Mouse (Mus musculus) urinary bladder, postnatal 4 days (tissue): ENCODE measurements around the gene Ank2.
A peak's percentile ranks its signal among the peaks of the same experiment; 100 is the strongest.

Experiments used
- DNase-seq, 2 experiments: peaks; one replicate each; pipeline ENCODE4 v3.0.0; 2021 to 2022; ENCODE audit warnings: low spot score in 2 of 2

The Ank2 gene

DNA sequence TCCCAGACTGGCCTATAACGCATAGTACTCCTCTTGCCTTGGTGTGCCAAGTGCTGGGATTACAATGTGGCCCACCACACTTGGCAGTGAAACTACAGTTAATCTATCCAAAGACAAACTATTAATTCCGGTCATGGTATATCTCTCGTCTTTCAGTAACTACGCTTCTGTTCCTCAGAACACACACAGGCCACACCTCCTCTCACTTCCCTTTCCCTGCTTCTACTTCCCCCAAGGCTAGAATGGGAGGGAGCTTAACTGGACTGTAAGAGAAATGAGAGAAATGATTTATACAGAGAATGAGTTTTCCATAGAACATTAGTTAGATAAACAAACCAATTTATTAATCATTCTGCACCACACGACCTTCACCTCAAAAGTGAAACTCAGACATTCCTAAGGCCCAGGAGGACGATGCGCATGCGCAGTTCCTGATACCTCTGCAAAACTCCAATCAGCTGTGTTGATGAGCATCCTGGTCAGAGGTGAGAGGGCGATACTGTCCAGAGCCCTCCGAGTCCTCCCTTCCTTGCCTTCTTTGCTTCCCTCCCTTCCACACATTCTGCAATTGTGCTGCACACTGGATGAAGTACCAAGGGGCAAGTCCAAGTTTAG is 206.2 kb downstream of the Ank2 start:
- no peak for DNase-seq

GRCm38 (mm10) chr3:127282277-127282676 is 216.9 kb downstream of the Ank2 start:
- DNase-seq, result no peak

GRCm38 (mm10) chr3:127281390-127281789 is 217.8 kb downstream of the Ank2 start:
- DNase-seq, result no peak

DNA sequence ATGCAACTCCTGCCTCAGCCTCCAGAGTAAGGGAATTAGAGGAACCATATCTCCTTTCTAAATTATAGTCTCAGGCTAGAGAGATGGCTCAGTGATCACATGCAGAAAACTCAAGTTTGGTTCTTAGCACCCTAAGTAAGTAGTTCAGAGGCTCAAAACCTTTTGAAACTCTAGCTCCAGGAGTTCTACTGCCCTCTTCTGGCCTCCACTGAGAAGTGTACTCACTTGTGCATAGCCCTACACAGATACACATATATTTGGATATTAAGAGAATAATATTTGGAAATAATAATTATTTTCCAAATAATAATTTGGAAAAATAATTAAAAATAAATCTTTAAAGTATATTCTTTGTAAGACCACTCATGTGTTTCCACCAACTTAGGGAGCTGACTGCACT is 218.8 kb downstream of the Ank2 start:
- no peak for DNase-seq

DNA sequence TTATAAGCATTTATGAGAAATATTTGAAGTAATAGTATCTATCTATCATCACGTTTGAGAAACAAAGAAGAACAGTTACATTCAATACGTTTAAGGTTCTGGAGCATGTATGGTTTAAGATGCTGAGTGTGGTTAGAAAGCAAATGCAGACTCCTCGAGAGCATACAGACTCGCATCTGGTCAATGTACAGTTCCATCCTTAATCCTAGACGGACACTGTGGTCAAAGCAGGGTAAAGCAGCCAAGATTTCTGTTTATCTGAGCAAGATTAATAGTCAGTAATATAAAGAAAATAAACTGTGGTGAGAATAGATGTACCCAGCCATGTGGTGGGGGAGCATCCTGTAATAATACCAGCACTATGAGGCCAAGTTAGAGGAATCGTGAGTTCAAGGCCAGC is 223.2 kb downstream of the Ank2 start:
- no peak for DNase-seq

DNA sequence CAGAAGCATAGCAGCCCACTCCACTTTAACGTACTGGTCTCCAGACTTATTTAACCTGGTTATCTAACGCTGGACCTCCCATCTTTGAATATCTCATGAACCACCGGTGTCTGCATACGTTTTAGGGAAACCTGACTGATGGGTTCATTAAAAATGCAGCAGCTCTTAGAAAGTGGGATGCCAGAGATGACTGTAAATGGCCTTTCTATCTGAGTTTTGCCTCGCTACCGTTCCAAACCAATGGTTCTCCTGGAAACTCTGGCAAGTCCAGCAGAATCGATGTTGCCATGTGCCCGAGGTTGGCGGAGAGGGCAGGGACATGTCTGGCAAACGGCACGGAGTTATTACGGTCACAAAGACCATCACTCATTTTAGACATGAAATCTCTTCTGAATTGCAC is 226.3 kb downstream of the Ank2 start:
- no peak for DNase-seq

DNA sequence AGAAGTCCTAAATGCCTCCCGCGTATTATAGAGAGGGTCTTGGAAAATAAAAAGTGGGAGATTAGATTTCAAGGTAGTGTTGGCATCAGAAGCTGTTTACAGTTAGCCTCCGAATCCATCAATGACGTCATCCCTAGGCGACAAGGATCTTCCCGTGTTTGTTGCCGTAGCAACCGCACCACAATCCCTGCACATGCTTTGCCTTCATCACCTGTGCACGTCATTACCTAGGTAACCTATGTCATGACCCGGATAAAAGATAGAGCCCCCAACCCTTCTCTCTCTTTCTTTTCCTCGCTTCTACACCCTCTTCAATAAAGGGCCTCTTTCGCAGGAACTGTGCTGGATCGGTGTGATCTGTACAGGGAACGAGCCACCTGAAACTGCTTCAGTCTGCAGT is 229.5 kb downstream of the Ank2 start:
- DNase-seq, result no peak

GRCm38 (mm10) chr3:127267846-127268245 is 231.3 kb downstream of the Ank2 start:
- no peak for DNase-seq

GRCm38 (mm10) chr3:127265732-127266131 is 233.4 kb downstream of the Ank2 start:
- DNase-seq, result no peak

DNA sequence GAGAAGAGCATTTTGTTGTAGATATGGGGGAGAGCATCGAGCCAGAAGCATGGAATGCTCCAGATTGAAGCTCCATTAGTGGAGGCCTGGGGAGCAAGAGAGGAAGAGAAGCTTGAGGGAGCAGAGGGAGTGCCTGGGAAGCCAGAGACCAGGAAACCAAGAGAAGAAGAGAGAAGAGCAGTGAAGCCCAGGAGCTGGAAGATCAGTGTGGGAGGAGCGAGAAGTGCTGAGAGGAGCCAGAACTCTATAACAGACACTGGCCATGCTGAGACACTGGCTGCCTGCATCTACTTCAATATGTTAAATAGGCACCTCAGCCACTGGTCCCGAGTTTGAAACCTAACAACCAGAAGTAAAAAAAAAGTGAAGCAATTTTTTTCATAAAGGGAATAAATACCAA is 234.0 kb downstream of the Ank2 start:
- DNase-seq, result no peak

GRCm38 (mm10) chr3:127260786-127261166 is 238.4 kb downstream of the Ank2 start:
- no peak for DNase-seq

DNA sequence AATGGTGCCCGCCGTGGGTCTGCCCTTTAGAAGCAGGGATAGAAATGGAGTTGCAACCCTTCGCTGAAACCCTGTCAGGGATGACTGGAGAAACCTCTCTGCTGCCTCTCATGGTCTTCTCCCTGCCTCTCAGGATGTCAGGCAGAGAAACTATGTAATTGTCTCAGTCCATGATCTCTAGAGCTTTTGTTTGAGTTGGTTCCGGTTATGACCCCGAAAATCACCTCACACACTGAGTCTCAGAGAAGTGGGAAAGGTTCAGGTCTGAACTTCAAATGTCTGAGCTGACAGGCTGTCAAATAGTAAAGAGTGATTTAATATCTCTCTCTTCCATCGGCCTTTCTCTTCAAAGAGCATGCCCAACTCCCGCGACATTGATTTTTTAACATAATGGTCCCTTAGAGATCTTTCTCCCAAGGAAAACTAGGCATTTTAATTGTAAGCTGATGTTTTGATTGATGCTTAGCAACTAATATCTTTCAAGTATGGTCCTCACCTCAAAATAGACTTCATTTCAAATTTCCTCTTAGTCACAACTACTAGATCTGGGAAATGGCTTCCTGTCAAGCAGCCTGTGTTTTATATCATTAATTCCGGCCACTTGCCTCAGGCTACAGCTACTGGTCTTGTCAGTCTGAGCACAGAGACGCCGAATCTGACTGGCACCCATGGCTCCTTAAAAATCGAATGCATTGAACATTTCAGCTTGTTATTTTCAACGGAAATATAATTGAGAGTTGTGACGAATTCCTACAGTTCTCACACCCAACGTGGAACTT is 239.0 kb downstream of the Ank2 start:
- no peak for DNase-seq

DNA sequence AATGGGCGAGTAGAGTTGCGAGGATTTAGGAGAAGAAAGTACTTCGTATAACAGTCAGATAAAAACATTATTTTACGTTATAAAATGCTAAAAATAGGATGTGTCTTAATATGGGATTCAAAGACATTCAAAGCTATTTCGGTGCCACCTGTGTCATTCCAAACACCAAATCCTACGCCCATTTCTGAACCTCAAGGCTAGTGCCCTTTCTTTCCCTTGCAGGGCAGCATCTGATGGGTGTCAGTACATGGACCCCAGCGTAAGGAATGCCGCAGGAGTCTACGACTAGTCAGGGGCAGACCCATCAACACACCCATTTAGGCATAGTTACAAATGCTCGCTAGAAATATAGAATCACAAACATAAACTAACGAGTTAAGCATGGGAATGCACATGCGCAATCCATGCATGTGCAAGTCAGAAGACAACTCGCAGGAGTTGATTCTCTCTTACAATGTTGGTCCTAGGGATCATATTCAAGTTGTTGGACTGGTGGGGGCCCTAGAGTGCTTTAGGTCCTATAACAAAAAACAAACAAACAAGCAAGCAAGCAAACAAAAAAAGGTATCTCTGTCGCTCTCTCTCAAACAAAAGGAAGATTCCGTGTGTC is 240.6 kb downstream of the Ank2 start:
- DNase-seq, result no peak

- DNase-seq, result no peak
Measured at GRCm38 (mm10) chr3:127257969-127258368, 241.2 kb downstream of the Ank2 start.

DNA sequence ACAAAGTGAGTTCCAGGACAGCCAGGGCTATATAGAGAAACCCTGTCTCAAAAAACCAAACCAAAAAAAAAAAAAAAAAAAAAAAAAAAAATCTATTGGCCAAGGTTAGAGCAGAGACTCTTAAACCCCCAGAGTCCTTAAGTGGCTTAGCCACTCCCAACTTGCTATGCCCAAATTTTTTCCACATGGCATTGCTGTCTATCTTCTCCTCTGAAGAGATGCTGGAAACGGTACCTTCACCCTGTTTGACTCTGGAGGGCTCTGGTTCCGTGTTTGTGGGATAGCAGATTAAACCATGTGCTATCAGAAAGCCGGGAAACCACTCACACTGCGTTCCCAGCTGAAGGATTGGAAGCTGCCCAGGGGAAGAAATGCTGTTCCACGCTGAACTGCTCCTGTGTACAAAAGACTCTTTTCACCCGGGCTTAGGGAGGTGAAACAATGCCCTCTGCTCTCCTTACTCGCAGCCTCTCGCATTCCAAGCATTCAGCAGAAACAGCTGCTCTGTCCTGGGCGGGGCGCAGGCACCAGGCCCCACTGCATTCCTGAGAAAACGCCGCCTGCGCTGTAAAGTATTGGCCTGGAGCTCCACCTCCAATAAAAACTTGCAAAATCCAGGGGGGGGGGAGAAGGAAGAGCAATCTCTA is 241.7 kb downstream of the Ank2 start:
- peak; percentile 70 to 82 for DNase-seq

DNA sequence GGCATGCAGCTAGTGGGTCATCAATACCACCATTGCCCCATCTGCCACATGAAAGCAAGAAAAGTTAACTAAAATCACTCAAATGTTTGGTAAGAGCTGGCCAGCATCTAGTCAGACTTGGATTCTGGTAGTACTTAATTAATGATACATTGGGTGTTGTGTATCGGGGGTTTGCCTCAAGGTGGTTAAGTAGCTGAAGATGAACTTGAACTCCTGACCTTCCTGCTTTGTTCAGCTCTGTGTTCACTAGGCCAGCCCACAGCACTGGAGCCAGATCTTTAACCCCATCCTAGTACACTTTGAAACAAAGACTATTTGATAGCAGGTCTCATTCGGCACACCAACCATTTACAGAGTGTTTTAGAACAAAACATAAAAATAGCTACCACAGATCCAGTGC is 242.5 kb downstream of the Ank2 start:
- no peak for DNase-seq

DNA sequence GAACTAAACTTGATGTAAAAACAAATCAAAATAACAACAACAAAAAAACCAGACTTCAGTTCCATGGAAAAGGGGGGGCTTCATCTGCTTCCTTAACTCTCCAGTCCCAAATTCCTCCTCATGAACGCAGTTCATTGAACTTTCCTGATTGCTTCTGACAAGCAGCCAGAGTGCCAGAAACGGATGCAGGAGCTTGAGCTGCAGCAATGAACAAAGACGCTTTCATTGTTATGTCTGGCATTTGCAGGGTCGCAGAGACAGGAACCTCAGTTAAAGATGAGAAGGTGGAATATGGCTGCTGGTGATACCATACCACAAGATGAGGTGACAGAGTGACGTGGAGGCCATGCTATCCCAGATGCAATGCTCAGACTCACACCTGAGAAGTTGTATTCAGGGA is 248.2 kb downstream of the Ank2 start:
- no peak for DNase-seq

- DNase-seq, result no peak
Measured at GRCm38 (mm10) chr3:127248611-127249010, 250.5 kb downstream of the Ank2 start.

- DNase-seq, result no peak
Measured at GRCm38 (mm10) chr3:127246989-127247708, 252.0 kb downstream of the Ank2 start.

- DNase-seq, result no peak
Measured at GRCm38 (mm10) chr3:127243928-127244642, 255.1 kb downstream of the Ank2 start.

DNA sequence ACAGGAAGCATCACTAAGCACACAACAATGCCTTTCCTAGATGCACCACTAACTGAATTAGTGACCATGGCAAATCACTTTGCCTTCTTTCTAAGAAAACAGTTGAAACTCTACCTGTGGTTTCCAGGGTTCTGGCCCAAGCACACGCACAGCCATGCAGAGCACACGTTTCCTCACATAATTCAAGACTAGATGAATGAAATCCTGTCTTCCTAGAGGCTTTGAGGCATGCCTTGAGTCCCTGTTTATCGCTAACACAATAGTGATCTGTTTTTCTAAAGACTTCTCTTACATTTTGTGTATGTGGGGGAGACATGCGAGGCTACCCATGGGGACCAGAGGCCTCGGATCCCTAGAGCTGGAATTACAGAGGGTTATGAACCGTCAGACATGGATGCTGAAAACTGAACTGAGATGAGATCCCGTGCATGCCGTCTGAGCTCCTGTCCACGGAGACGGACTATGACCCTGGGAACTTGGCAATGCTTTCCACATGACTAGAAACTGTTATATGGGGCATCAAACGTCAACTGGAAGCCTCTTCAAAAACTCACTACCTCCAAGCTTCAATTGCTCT is 256.8 kb downstream of the Ank2 start:
- DNase-seq, result no peak
